Mouse (Mus musculus) stomach, postnatal 0 days (tissue): ENCODE measurements at regions not wholly inside any gene's neighbourhood (a gene's known extent, or its start where the extent isn't known, plus 50 kb on each side); places are given as distances from the start of the nearest gene placed in this dataset.

Source experiments
- CTCF ChIP-seq: IDR thresholded peaks from 2 replicates; pipeline ENCODE4 v1.5.1; 2016; ENCODE audit warnings: antibody characterized with exemption, low read depth, mild to moderate bottlenecking, moderate library complexity
- EP300 ChIP-seq: optimal IDR thresholded peaks from 2 replicates; pipeline ENCODE3; 2016; ENCODE audit warnings: antibody characterized with exemption

DNA sequence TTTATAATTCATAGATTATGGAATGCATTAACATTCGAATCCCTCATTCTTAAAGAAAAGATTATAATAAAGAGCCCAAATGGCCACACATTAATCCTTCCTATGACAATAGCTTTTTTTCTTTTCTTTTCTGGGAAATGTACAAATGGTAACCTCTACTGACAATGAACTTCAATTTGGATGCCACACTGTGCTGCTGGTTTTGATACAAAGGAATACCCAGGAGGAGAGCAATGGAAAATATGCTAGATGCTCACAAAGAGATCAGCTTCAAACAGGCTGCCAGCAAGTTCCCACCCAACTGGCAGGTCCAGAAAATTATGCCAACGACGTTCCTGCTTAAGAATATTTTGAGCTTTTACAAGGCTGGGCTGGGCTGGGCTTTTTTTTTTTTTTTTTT, 364.4 kb upstream of the Dpp10 start:
- no peak for TF ChIP-seq CTCF
- TF ChIP-seq EP300 = no peak
